Mouse (Mus musculus) lung, postnatal 4 days (tissue): ENCODE results near the gene Pinlyp.
"Not testable (repeated sequence)": the region's sequence is repeated elsewhere in the genome, so short reads cannot be mapped to it uniquely, and the experiment has no call there.

Source experiments
- DNase-seq, 2 experiments: peaks; one replicate each; pipeline ENCODE4 v3.0.0; 2021

The Pinlyp gene

GRCm38 (mm10) chr7:24522805-24523204 lies 23.1 kb downstream of the Pinlyp start:
- no peak for DNase-seq

GRCm38 (mm10) chr7:24520054-24520453 lies 25.9 kb downstream of the Pinlyp start:
- not testable (repeated sequence) for DNase-seq

- DNase-seq = no peak
Measured at GRCm38 (mm10) chr7:24519130-24519529, 26.8 kb downstream of the Pinlyp start.

- no peak for DNase-seq
Measured at GRCm38 (mm10) chr7:24517654-24518053, 28.3 kb downstream of the Pinlyp start.

GRCm38 (mm10) chr7:24517077-24517476 lies 28.8 kb downstream of the Pinlyp start:
- DNase-seq = no peak

- DNase-seq = not testable (repeated sequence)
Measured at GRCm38 (mm10) chr7:24516319-24516718, 29.6 kb downstream of the Pinlyp start.

GRCm38 (mm10) chr7:24512355-24512754 lies 33.6 kb downstream of the Pinlyp start, which contains the start of gene AC161166.1:
TSS of gene AC161166.1 (minus strand) at chr7:24512455.
- DNase-seq = no peak

- DNase-seq = no peak
Measured at GRCm38 (mm10) chr7:24507726-24508114, 38.2 kb downstream of the Pinlyp start.

GRCm38 (mm10) chr7:24506838-24507725 lies 38.8 kb downstream of the Pinlyp start, which contains the start of gene Zfp428:
TSS of gene Zfp428 (plus strand) at chr7:24507006.
- peak; percentile 90 to 91 for DNase-seq

- peak; percentile 33 to 39 for DNase-seq
Measured at GRCm38 (mm10) chr7:24506476-24506837, 39.5 kb downstream of the Pinlyp start.

GRCm38 (mm10) chr7:24506065-24506459 lies 39.9 kb downstream of the Pinlyp start:
- DNase-seq = no peak

- DNase-seq = no peak
Measured at GRCm38 (mm10) chr7:24505447-24506064, 40.4 kb downstream of the Pinlyp start.

GRCm38 (mm10) chr7:24504868-24505267 lies 41.0 kb downstream of the Pinlyp start:
- no peak for DNase-seq

- DNase-seq = no peak
Measured at GRCm38 (mm10) chr7:24504004-24504403, 41.9 kb downstream of the Pinlyp start.

- DNase-seq = peak; percentile 52 to 57
Measured at GRCm38 (mm10) chr7:24501492-24501891, 44.4 kb downstream of the Pinlyp start.

GRCm38 (mm10) chr7:24500929-24501328 lies 45.0 kb downstream of the Pinlyp start:
- DNase-seq = peak in 1 of 2 experiments; percentile 53

GRCm38 (mm10) chr7:24499856-24500577 lies 45.9 kb downstream of the Pinlyp start:
- peak in 1 of 2 experiments; percentile 33 for DNase-seq
